In genomic region chr13:12386286-12386685, GRCm38 (mm10) we compare ENCODE assay signal across 8 mouse cellular contexts. TPM values are rescaled to one million over a fixed set of nuclear protein-coding genes. Genes with fewer than 3 reads are reported as not detected.
DNase-seq lines count a peak whose midpoint lies in the region; ATAC-seq and TF ChIP-seq lines count a peak whose summit lies in the region.

No protein-coding gene starts in this region.

- peak; percentile 70 for DNase-seq in forebrain, embryonic 14.5 days (ENCODE audit: low spot score)
- DNase-seq in forebrain, embryonic 11.5 days (ENCODE audit: low spot score): no peak
- peak; percentile 27 for DNase-seq in liver, adult 2 months (ENCODE audit: extremely low read depth, low read depth, low spot score)
- no peak for DNase-seq in liver, embryonic 11.5 days (ENCODE audit: low spot score)
- peak; percentile 74 for DNase-seq in MEL (ENCODE audit: low read depth, low spot score)
- no peak for DNase-seq in spleen, adult 18-20 months
- DNase-seq in cerebellum, adult 11 months: no peak

- H3K4me3 ChIP-seq in forebrain, embryonic 14.5 days (ENCODE audit: low read depth, low read length): no peak overlapping the region
- H3K4me3 ChIP-seq in forebrain, embryonic 11.5 days (ENCODE audit: low read depth, low read length): no peak overlapping the region
- H3K4me3 ChIP-seq in liver, adult 2 months (ENCODE audit: insufficient read depth, low read depth, low read length): no peak overlapping the region
- no peak overlapping the region for H3K4me3 ChIP-seq in liver, embryonic 11.5 days (ENCODE audit: low read depth, low read length)
- H3K4me3 ChIP-seq in MEL (ENCODE audit: control insufficient read depth in 1 of 2, insufficient read depth in 1 of 2, low read depth in 2 of 2, low read length in 2 of 2): no peak overlapping the region

- H3K9me3 ChIP-seq in forebrain, embryonic 14.5 days (replicated peaks; ENCODE audit: control insufficient read depth, low read length): no peaks in the 10 kb centered on the region
- H3K9me3 ChIP-seq in forebrain, embryonic 11.5 days (ENCODE audit: control insufficient read depth, low read length): no peaks in the 10 kb centered on the region
- H3K9me3 ChIP-seq in liver, embryonic 11.5 days (ENCODE audit: control insufficient read depth, low read length): no peaks in the 10 kb centered on the region
- no peaks in the 10 kb centered on the region for H3K9me3 ChIP-seq in MEL (replicated peaks; ENCODE audit: insufficient read depth, low read length)

- H3K27me3 ChIP-seq in forebrain, embryonic 14.5 days (replicated peaks; ENCODE audit: control insufficient read depth, insufficient read depth, low read length): no peaks in the 10 kb centered on the region
- no peaks in the 10 kb centered on the region for H3K27me3 ChIP-seq in forebrain, embryonic 11.5 days (ENCODE audit: control insufficient read depth, insufficient read depth, low read length)
- H3K27me3 ChIP-seq in liver, adult 2 months (ENCODE audit: control insufficient read depth, insufficient read depth, low read length): no peaks in the 10 kb centered on the region
- no peaks in the 10 kb centered on the region for H3K27me3 ChIP-seq in liver, embryonic 11.5 days (replicated peaks; ENCODE audit: control insufficient read depth, insufficient read depth, low read length)
- H3K27me3 ChIP-seq in MEL (ENCODE audit: control insufficient read depth in 1 of 2, insufficient read depth in 2 of 2, low read length in 2 of 2): no peaks in the 10 kb centered on the region

- H3K4me2 ChIP-seq in forebrain, embryonic 14.5 days (ENCODE audit: low read length): no peak overlapping the region
- H3K4me2 ChIP-seq in forebrain, embryonic 11.5 days (ENCODE audit: low read depth, low read length, severe bottlenecking): no peak overlapping the region
- no peak overlapping the region for H3K4me2 ChIP-seq in liver, embryonic 11.5 days

- ATAC-seq in forebrain, embryonic 14.5 days: no peak
- no peak for ATAC-seq in forebrain, embryonic 11.5 days (replicated peaks; ENCODE audit: low FRiP score)
- ATAC-seq in liver, embryonic 11.5 days (replicated peaks; ENCODE audit: low FRiP score): no peak
- ATAC-seq in hematopoietic stem cell, adult 5-6 weeks (replicated peaks in 1 of 2; ENCODE audit: insufficient read depth in 1 of 2, low FRiP score in 2 of 2, low TSS enrichment in 1 of 2, low read depth in 1 of 2, poor library complexity in 2 of 2, severe bottlenecking in 2 of 2): peak; percentile 53 to 64; a peak in 2 of 4 replicates

- no peaks in the 10 kb centered on the region for H3K4me1 ChIP-seq in forebrain, embryonic 14.5 days (ENCODE audit: control insufficient read depth, insufficient read depth, low read length)
- no peaks in the 10 kb centered on the region for H3K4me1 ChIP-seq in forebrain, embryonic 11.5 days (replicated peaks; ENCODE audit: control insufficient read depth, insufficient read depth, low read length)
- no peaks in the 10 kb centered on the region for H3K4me1 ChIP-seq in liver, adult 2 months (ENCODE audit: control insufficient read depth, insufficient read depth, low read length)
- H3K4me1 ChIP-seq in liver, embryonic 11.5 days (replicated peaks; ENCODE audit: control insufficient read depth, insufficient read depth, low read length): no peaks in the 10 kb centered on the region
- no peaks in the 10 kb centered on the region for H3K4me1 ChIP-seq in MEL (ENCODE audit: control insufficient read depth in 1 of 2, insufficient read depth in 2 of 2, low read length in 2 of 2)

- no peak overlapping the region for H3K9ac ChIP-seq in forebrain, embryonic 14.5 days (ENCODE audit: low read length)
- no peak overlapping the region for H3K9ac ChIP-seq in forebrain, embryonic 11.5 days (ENCODE audit: low read length)
- H3K9ac ChIP-seq in liver, adult 2 months (ENCODE audit: low read depth, low read length): no peak overlapping the region
- H3K9ac ChIP-seq in liver, embryonic 11.5 days (ENCODE audit: low read depth, low read length): no peak overlapping the region
- no peak overlapping the region for H3K9ac ChIP-seq in MEL (ENCODE audit: control insufficient read depth, low read depth, low read length, poor library complexity, severe bottlenecking)

- TF ChIP-seq POLR2A in liver, adult 2 months (IDR thresholded peaks at IDR 0.05; ENCODE audit: extremely low read depth, insufficient read depth, low read length): no peak
- no peak for TF ChIP-seq POLR2A in MEL (IDR thresholded peaks at IDR 0.05; ENCODE audit: control insufficient read depth in 1 of 2, insufficient read depth in 1 of 2, low read depth in 1 of 2, low read length in 2 of 2, poor library complexity in 1 of 2)

- no peaks in the 10 kb centered on the region for H3K79me2 ChIP-seq in liver, adult 2 months (ENCODE audit: control insufficient read depth, insufficient read depth, low read length)
- H3K79me2 ChIP-seq in MEL (ENCODE audit: control insufficient read depth, insufficient read depth, low read length, poor library complexity): no peaks in the 10 kb centered on the region

- no peak overlapping the region for H3K27ac ChIP-seq in forebrain, embryonic 14.5 days (ENCODE audit: low read depth, low read length)
- no peak overlapping the region for H3K27ac ChIP-seq in forebrain, embryonic 11.5 days (ENCODE audit: low read depth, low read length)
- no peak overlapping the region for H3K27ac ChIP-seq in liver, adult 2 months (replicated peaks; ENCODE audit: insufficient read depth, low read depth, low read length)
- no peak overlapping the region for H3K27ac ChIP-seq in liver, embryonic 11.5 days (ENCODE audit: low read depth, low read length)
- H3K27ac ChIP-seq in MEL (ENCODE audit: control insufficient read depth, low read depth, low read length): no peak overlapping the region

- peak; percentile 46 for TF ChIP-seq CTCF in liver, adult 2 months (IDR thresholded peaks at IDR 0.05; ENCODE audit: low read depth, low read length)
- TF ChIP-seq CTCF in MEL (IDR thresholded peaks at IDR 0.05 in 2 of 3, conservative IDR thresholded peaks at IDR 0.05 in 1 of 3; ENCODE audit: control insufficient read depth in 1 of 3, insufficient read depth in 1 of 3, low read depth in 2 of 3, low read length in 3 of 3, poor library complexity in 1 of 3, severe bottlenecking in 1 of 3): peak; percentile 29 to 94 (median 73); a peak in 5 of 6 replicates

- no peaks in the 10 kb centered on the region for H3K36me3 ChIP-seq in forebrain, embryonic 14.5 days (ENCODE audit: control insufficient read depth, insufficient read depth, low read length)
- H3K36me3 ChIP-seq in forebrain, embryonic 11.5 days (ENCODE audit: control insufficient read depth, insufficient read depth, low read length): no peaks in the 10 kb centered on the region
- H3K36me3 ChIP-seq in liver, adult 2 months (ENCODE audit: control insufficient read depth, insufficient read depth, low read length): no peaks in the 10 kb centered on the region
- H3K36me3 ChIP-seq in liver, embryonic 11.5 days (ENCODE audit: control insufficient read depth, insufficient read depth, low read length): no peaks in the 10 kb centered on the region
- H3K36me3 ChIP-seq in MEL (ENCODE audit: control insufficient read depth in 1 of 2, insufficient read depth in 2 of 2, low read length in 2 of 2): no peaks in the 10 kb centered on the region

- no peak for TF ChIP-seq EP300 in MEL (IDR thresholded peaks at IDR 0.05; ENCODE audit: low read depth in 1 of 2, low read length in 2 of 2)

- TF ChIP-seq RAD21 in MEL (IDR thresholded peaks at IDR 0.05; ENCODE audit: low read depth, low read length): peak; percentile 100

TF ChIP-seq in MEL, 35 proteins besides CTCF, POLR2A, EP300 and RAD21 (continues in another document):
- no peak for TF ChIP-seq MAZ (IDR thresholded peaks at IDR 0.05; ENCODE audit: low read depth, low read length)
- no peak for TF ChIP-seq UBTF (IDR thresholded peaks at IDR 0.05; ENCODE audit: borderline replicate concordance, insufficient read depth, low read depth, low read length)
- TF ChIP-seq MXI1 (IDR thresholded peaks at IDR 0.05; ENCODE audit: low read depth, low read length): no peak
- no peak for TF ChIP-seq JUND (IDR thresholded peaks at IDR 0.05; ENCODE audit: low read depth, low read length)
- no peak for TF ChIP-seq USF2 (IDR thresholded peaks at IDR 0.05; ENCODE audit: borderline replicate concordance in 1 of 2, insufficient read depth in 1 of 2, low read depth in 1 of 2, low read length in 2 of 2)
- no peak for TF ChIP-seq POLR2AphosphoS2 (IDR thresholded peaks at IDR 0.05; ENCODE audit: low read length)
- TF ChIP-seq TCF12 (IDR thresholded peaks at IDR 0.05; ENCODE audit: low read depth, low read length): no peak
- TF ChIP-seq HCFC1 (IDR thresholded peaks at IDR 0.05; ENCODE audit: low read depth, low read length): no peak
- no peak for TF ChIP-seq RCOR1 (IDR thresholded peaks at IDR 0.05; ENCODE audit: low read depth, low read length)
- no peak for TF ChIP-seq ELF1 (IDR thresholded peaks at IDR 0.05; ENCODE audit: low read depth, low read length)
- TF ChIP-seq BHLHE40 (IDR thresholded peaks at IDR 0.05; ENCODE audit: borderline replicate concordance, low read depth, low read length): no peak
- no peak for TF ChIP-seq TAL1 (IDR thresholded peaks at IDR 0.05; ENCODE audit: low read length)
- peak; percentile 98 for TF ChIP-seq SMC3 (IDR thresholded peaks at IDR 0.05; ENCODE audit: low read depth, low read length)
- TF ChIP-seq TBP (IDR thresholded peaks at IDR 0.05; ENCODE audit: low read depth, low read length): no peak

RNA-seq across cellular contexts. Expression of gene Heatr1, which starts 8.5 kb away (rescaled TPM):
- polyA plus RNA-seq in forebrain, embryonic 14.5 days (2014; fragmentation: Nextera tagmentation; extraction: Ambion mirVana): 18.2 and 20.8 TPM in 2 replicates
- polyA plus RNA-seq in forebrain, embryonic 11.5 days (2014; fragmentation: Nextera tagmentation; extraction: Ambion mirVana): 44.7 and 46.2 TPM in 2 replicates
- 14.5 and 16.1 TPM in 2 replicates for total RNA-seq in liver, adult 2 months (2014; rRNA removed)
- 6.2 and 12.8 TPM in 2 replicates for polyA plus RNA-seq in liver, adult 2 months (2012; rRNA removed)
- polyA plus RNA-seq in liver, embryonic 11.5 days (2014; fragmentation: Nextera tagmentation; extraction: Ambion mirVana): 48.8 and 56.7 TPM in 2 replicates
- total RNA-seq in MEL (2012; rRNA removed): 131 and 156 TPM in 2 replicates
- 100 to 1,000 TPM; 130 to 468 TPM for polyA plus RNA-seq in MEL (2012; ENCODE audit: insufficient read depth in 1 of 2, insufficient read length in 2 of 2, low read depth in 1 of 2, low replicate concordance in 2 of 2, missing spikeins in 1 of 2)
- 77.2 and 90.0 TPM in 2 replicates for total RNA-seq in hematopoietic stem cell, adult 5-6 weeks (2017)

RNA-seq across cellular contexts. Expression of gene Actn2, which starts 45.7 kb away (rescaled TPM):
- polyA plus RNA-seq in forebrain, embryonic 14.5 days (2014; fragmentation: Nextera tagmentation; extraction: Ambion mirVana): 1.7 and 2.2 TPM in 2 replicates
- polyA plus RNA-seq in forebrain, embryonic 11.5 days (2014; fragmentation: Nextera tagmentation; extraction: Ambion mirVana): 0.41 and 0.65 TPM in 2 replicates
- total RNA-seq in liver, adult 2 months (2014; rRNA removed): 1.2 TPM in 1 of 2 replicates, not detected in the other
- polyA plus RNA-seq in liver, adult 2 months (2012; rRNA removed): 0.06 and 0.47 TPM in 2 replicates
- 2.0 and 7.2 TPM in 2 replicates for polyA plus RNA-seq in liver, embryonic 11.5 days (2014; fragmentation: Nextera tagmentation; extraction: Ambion mirVana)
- not detected in 2 replicates for total RNA-seq in MEL (2012; rRNA removed)
- not detected for polyA plus RNA-seq in MEL (2012; ENCODE audit: insufficient read depth in 1 of 2, insufficient read length in 2 of 2, low read depth in 1 of 2, low replicate concordance in 2 of 2, missing spikeins in 1 of 2)
- total RNA-seq in hematopoietic stem cell, adult 5-6 weeks (2017): 0.60 and 2.8 TPM in 2 replicates

Comparison
In these comparisons a context has a peak if more than half of its experiments do, and no peak if none do; other contexts are left out.
1. DNase-seq: peak in forebrain, embryonic 14.5 days (single experiment), liver, adult 2 months (single experiment) and MEL (single experiment); none in forebrain, embryonic 11.5 days (single experiment), liver, embryonic 11.5 days (single experiment), spleen, adult 18-20 months (0 of 2) and cerebellum, adult 11 months (single experiment).
2. ATAC-seq: peak in hematopoietic stem cell, adult 5-6 weeks (2 of 2); none in forebrain, embryonic 14.5 days (single experiment), forebrain, embryonic 11.5 days (single experiment) and liver, embryonic 11.5 days (single experiment).